Mouse (Mus musculus): ENCODE results near the gene Padi6. TPM values are rescaled to one million over a fixed set of nuclear protein-coding genes. Genes with fewer than 3 reads are reported as not detected.

Padi6 gene
- not detected in 2 replicates for polyA plus RNA-seq (2012; ENCODE audit: insufficient read depth, low replicate concordance)

DNA sequence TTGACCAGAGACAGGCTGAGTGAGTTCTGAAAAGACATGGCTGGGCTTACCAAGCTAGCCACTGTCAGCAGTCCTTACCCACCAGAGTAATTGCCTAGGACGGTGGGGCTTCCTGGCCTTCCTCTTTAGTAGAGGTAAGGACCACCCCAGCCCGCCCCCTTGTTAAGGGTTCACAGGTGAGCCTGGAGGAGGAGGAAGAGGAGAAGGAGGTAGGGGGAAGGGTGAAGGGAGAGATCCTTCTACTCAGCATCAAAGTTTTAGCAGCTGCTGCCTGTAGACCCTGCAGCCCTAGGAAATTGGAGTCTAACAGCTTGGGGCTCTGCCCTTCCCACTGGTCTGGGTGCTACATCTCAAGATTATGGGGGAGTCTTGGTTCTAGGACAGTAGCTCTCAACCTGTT lies at the start of gene Padi6:
Padi6 (minus strand) TSS at position 101 of the 400 bp plus-strand sequence.
- H3K9me3 ChIP-seq, result no peaks in the 10 kb centered on the region
- H3K36me3 ChIP-seq (replicated peaks; ENCODE audit: low read length), result no peaks in the 10 kb centered on the region
- peaks cover 64% of the 10 kb centered on the region for H3K27me3 ChIP-seq (replicated peaks)
- H3K4me3 ChIP-seq (replicated peaks), result no peak within 1 kb of the TSS
- TF ChIP-seq FLI1 (IDR thresholded peaks at IDR 0.05; ENCODE audit: low read length), result no peak
- no peak for TF ChIP-seq GATA1 (IDR thresholded peaks at IDR 0.05; ENCODE audit: borderline replicate concordance, low read length)
- H3K4me1 ChIP-seq, result peaks cover 15% of the 10 kb centered on the region

DNA sequence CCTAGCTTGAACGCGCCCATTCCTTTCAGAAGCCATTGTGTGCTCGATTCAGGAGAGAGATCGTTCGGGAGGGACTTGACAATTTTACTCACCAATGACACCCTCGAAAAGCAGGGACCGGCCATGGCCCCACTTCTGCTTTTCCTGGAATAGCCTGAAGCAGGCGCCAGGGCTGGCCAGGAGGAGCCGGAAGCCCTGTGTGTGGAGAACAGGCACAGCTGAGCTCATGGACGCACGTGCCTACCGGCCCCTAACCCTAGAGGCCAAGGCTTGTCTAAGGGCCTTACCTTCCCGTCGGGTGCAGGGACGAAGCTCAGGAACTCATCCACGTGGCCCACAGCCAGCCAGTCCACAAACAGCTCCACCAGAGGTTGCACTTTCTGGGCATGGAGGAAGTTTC lies 48.6 kb upstream of the Padi6 start:
- Histone ChIP-seq H3K36me3 (replicated peaks; ENCODE audit: low read length) (no peaks in the 10 kb centered on the region), H3K9me3 (peaks cover 12% of the 10 kb centered on the region), H3K4me1 (peaks cover 20% of the 10 kb centered on the region), H3K4me3 (replicated peaks) (no peak overlapping the region), H3K27me3 (replicated peaks) (peaks cover 34% of the 10 kb centered on the region)
- TF ChIP-seq FLI1 (IDR thresholded peaks at IDR 0.05; ENCODE audit: low read length) (no peak), GATA1 (IDR thresholded peaks at IDR 0.05; ENCODE audit: borderline replicate concordance, low read length) (no peak)

DNA sequence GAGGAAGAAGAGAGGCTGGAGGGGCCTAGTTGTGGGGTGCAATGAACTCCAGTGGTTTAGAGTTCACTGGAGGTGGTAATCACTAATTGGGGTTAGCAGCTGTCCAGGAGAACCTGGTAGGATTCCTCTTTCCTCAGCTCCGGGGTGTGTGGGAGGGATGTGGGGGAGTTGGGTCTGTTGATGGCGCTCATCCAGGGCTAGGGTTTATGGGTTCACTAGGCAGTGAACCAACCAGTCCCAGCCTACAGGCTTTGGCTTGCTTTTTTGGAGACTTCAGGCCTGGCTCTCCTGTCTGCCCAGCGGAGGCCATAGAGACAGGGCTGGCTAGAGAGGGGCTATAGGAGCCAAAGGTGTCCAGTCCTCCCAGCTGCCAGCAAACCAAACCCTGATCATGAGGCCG lies 47.5 kb upstream of the Padi6 start:
- TF ChIP-seq GATA1 (IDR thresholded peaks at IDR 0.05; ENCODE audit: borderline replicate concordance, low read length) (no peak), FLI1 (IDR thresholded peaks at IDR 0.05; ENCODE audit: low read length) (no peak)
- Histone ChIP-seq H3K4me1 (peaks cover 22% of the 10 kb centered on the region), H3K4me3 (replicated peaks) (no peak overlapping the region), H3K36me3 (replicated peaks; ENCODE audit: low read length) (no peaks in the 10 kb centered on the region), H3K27me3 (replicated peaks) (peaks cover 28% of the 10 kb centered on the region), H3K9me3 (peaks cover 13% of the 10 kb centered on the region)

DNA sequence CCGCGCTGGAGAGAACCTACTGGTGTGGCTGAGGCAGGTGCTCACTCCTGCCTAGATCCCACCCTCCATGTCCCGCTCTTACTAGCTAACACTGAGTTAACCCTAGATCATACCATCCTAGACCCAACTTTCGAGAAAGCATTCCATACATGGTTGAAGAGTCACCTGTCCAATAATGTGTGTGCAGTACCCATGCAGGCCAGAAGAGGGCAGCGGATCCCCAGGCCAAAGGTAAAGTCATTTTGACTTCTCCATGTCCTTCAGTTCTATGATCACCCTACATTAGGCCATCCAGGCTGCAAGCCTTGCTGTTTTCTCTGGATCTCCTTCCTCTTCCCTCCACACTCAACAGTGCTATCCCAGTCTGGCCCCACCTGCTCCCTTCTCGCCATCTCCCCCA lies 46.5 kb upstream of the Padi6 start:
- no peak for TF ChIP-seq GATA1 (IDR thresholded peaks at IDR 0.05; ENCODE audit: borderline replicate concordance, low read length)
- TF ChIP-seq FLI1 (IDR thresholded peaks at IDR 0.05; ENCODE audit: low read length), result no peak
- Histone ChIP-seq H3K4me1 (peaks cover 22% of the 10 kb centered on the region), H3K4me3 (replicated peaks) (no peak overlapping the region), H3K9me3 (peaks cover 20% of the 10 kb centered on the region), H3K27me3 (replicated peaks) (peaks cover 19% of the 10 kb centered on the region), H3K36me3 (replicated peaks; ENCODE audit: low read length) (no peaks in the 10 kb centered on the region)

DNA sequence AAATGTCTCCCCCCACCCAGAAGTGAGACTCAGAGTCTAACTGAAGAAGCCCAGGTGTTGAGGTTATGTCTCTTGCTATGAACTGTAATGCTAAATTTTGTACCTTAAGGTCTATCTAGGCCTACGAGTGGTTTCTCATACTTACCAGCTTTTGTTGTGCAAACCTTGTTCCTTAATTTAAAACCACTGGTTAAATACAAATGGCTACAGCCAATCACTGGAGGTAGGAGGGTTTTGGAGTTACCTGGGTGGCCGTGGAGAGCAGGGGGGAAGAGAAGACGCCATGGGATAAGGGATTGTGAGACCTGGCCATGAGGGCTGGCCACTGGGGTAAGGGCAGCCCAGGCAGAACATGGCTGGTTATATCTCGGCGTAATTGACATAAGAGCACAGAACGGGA lies 45.8 kb upstream of the Padi6 start:
- peaks cover 20% of the 10 kb centered on the region for H3K9me3 ChIP-seq
- peaks cover 22% of the 10 kb centered on the region for H3K4me1 ChIP-seq
- H3K27me3 ChIP-seq (replicated peaks), result peaks cover 14% of the 10 kb centered on the region
- TF ChIP-seq GATA1 (IDR thresholded peaks at IDR 0.05; ENCODE audit: borderline replicate concordance, low read length) (no peak), FLI1 (IDR thresholded peaks at IDR 0.05; ENCODE audit: low read length) (no peak)
- H3K4me3 ChIP-seq (replicated peaks), result no peak overlapping the region
- H3K36me3 ChIP-seq (replicated peaks; ENCODE audit: low read length), result no peaks in the 10 kb centered on the region

DNA sequence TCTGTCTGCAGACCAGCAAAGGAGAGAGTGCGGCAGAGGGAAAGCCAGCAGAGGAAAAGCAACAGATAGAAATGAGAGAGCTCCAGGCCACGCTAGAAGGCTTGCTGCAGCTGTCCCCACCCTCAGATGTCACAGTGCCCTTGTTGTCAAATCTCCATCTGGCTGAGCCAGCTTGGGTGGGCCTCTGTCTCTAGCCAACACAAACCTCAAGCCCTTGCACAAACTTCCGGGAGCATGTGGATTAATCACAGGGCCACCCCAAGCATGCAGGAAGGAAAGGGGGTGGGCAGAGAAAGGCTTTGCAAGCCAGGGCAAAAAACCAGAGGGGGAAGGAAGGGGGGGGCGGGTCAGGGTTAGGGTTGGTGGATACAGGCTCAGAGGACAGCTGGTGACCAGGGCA lies 45.0 kb upstream of the Padi6 start:
- peaks cover 19% of the 10 kb centered on the region for H3K4me1 ChIP-seq
- peaks cover 25% of the 10 kb centered on the region for H3K9me3 ChIP-seq
- no peaks in the 10 kb centered on the region for H3K36me3 ChIP-seq (replicated peaks; ENCODE audit: low read length)
- H3K4me3 ChIP-seq (replicated peaks), result no peak overlapping the region
- H3K27me3 ChIP-seq (replicated peaks), result peaks cover 11% of the 10 kb centered on the region
- TF ChIP-seq GATA1 (IDR thresholded peaks at IDR 0.05; ENCODE audit: borderline replicate concordance, low read length) (no peak), FLI1 (IDR thresholded peaks at IDR 0.05; ENCODE audit: low read length) (no peak)

DNA sequence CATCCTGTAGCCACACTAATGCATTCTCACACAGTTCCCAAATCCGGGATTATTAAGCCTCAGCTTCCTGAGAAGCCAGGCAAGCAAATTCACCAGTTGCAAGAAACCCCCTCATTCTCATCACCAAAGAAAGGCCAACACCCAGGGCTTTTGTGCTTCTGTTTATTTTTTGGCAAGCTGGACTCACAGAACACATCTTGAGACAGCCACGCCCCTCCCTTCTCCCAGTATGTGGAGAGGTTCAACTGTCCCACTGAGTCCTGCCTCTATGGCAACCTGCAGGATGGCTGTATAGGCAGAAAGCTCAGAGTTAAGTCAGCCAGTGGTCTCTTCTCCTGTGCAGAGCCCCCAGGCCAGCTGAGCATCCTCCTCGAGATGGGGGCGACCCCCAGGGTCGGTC lies 42.8 kb upstream of the Padi6 start:
- TF ChIP-seq GATA1 (IDR thresholded peaks at IDR 0.05; ENCODE audit: borderline replicate concordance, low read length), result no peak
- no peak for TF ChIP-seq FLI1 (IDR thresholded peaks at IDR 0.05; ENCODE audit: low read length)
- peaks cover 35% of the 10 kb centered on the region for H3K9me3 ChIP-seq
- H3K36me3 ChIP-seq (replicated peaks; ENCODE audit: low read length), result no peaks in the 10 kb centered on the region
- H3K4me3 ChIP-seq (replicated peaks), result no peak overlapping the region
- H3K4me1 ChIP-seq, result peaks cover 16% of the 10 kb centered on the region
- H3K27me3 ChIP-seq (replicated peaks), result peaks cover 10% of the 10 kb centered on the region

DNA sequence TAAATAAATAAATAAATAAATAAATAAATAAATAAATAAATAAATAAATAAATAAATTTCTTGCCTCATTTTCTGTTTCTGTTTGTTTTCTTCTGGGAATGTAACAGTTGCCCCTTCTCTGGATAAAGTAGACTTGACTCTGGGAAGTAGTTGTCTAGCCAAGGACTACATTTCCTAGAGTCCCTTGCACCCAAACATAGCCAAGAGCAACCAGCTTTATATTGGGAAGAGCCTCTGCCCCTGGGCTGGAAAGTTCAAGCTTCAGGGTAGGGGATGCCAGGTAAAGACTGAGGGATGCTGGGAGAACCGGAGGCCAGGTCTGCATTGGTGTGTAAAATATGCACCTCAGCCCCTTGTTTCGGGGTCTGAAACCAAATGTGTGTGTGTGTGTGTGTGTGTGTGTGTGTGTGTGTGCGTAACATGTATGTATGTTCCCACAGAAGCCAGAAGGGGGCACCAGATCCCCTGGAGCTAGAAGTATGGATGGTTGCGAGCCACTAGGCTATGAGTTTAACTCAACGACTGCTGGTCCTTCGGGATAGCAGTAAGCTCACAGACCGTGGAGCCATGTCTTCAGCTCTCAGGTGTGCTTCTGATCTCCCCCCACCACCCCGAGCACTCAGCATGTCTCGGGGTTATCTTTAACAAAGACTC lies 42.0 kb upstream of the Padi6 start:
- H3K4me3 ChIP-seq (replicated peaks), result no peak overlapping the region
- peaks cover 14% of the 10 kb centered on the region for H3K27me3 ChIP-seq (replicated peaks)
- no peak for TF ChIP-seq GATA1 (IDR thresholded peaks at IDR 0.05; ENCODE audit: borderline replicate concordance, low read length)
- no peak for TF ChIP-seq FLI1 (IDR thresholded peaks at IDR 0.05; ENCODE audit: low read length)
- H3K9me3 ChIP-seq, result peaks cover 42% of the 10 kb centered on the region
- no peaks in the 10 kb centered on the region for H3K36me3 ChIP-seq (replicated peaks; ENCODE audit: low read length)
- H3K4me1 ChIP-seq, result peaks cover 16% of the 10 kb centered on the region

DNA sequence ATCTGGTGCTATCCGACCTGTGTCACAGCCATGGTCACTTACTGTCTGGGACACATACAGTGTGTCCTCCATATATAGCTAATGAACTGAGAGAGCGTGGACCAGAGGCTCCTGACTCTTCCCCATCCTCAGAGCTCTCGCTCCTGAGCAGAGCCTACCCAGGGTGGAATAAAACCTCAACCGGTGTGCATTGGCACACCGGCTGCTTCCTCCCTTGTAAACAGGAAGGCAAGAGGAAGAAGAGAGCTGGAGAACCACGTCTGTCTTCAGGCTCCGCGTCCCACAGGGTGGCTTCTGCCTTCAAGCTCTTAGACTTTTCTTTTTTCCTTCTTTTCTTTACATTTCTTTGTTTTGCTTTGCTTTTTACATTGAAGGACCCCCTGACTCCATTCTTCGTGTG lies 40.4 kb upstream of the Padi6 start:
- peaks cover 47% of the 10 kb centered on the region for H3K9me3 ChIP-seq
- peaks cover 12% of the 10 kb centered on the region for H3K4me1 ChIP-seq
- no peaks in the 10 kb centered on the region for H3K36me3 ChIP-seq (replicated peaks; ENCODE audit: low read length)
- no peak overlapping the region for H3K4me3 ChIP-seq (replicated peaks)
- no peak for TF ChIP-seq FLI1 (IDR thresholded peaks at IDR 0.05; ENCODE audit: low read length)
- no peak for TF ChIP-seq GATA1 (IDR thresholded peaks at IDR 0.05; ENCODE audit: borderline replicate concordance, low read length)
- peaks cover 14% of the 10 kb centered on the region for H3K27me3 ChIP-seq (replicated peaks)

DNA sequence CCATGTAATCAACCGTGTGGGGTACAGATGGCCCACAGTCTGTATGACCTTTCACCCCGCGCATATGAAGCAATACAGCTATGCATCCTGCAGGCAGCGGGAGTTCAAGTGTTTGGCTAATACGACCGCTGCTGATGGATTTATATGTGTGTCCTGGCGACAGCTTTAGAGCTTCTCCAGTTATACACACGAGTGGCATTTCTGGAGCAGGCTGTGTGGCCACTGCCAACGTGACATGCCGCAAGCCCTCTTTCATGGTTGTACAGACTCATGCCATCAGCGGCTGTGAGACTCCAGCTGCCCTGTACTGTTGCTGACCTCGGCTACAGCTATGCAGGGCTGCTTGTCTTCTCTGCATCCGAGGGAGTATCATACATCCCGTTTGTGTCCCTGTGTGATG lies 38.1 kb upstream of the Padi6 start:
- Histone ChIP-seq H3K36me3 (replicated peaks; ENCODE audit: low read length) (no peaks in the 10 kb centered on the region), H3K27me3 (replicated peaks) (peaks cover 17% of the 10 kb centered on the region), H3K4me3 (replicated peaks) (no peak overlapping the region), H3K9me3 (peaks cover 35% of the 10 kb centered on the region), H3K4me1 (peaks cover 3% of the 10 kb centered on the region)
- TF ChIP-seq FLI1 (IDR thresholded peaks at IDR 0.05; ENCODE audit: low read length), result no peak
- no peak for TF ChIP-seq GATA1 (IDR thresholded peaks at IDR 0.05; ENCODE audit: borderline replicate concordance, low read length)
